Mouse (Mus musculus) urinary bladder, adult 2 months (tissue): ENCODE results near the gene Cfap77. TPM values are rescaled to one million over a fixed set of nuclear protein-coding genes. Genes with fewer than 3 reads are reported as not detected.

Source experiments
- DNase-seq: peaks from one replicate; pipeline ENCODE4 v3.0.0; 2022; ENCODE audit warnings: low spot score
- polyA plus RNA-seq: library from polyadenylated mRNA; depleted of rRNA; stranded (reverse); fragments of >200 nt; gene quantifications from 2 replicates; pipeline ENCODE4 v1.2.3, GENCODE M21; 2012

Gene Cfap77
- polyA plus RNA-seq, 1 experiment = 0.06 TPM

DNA sequence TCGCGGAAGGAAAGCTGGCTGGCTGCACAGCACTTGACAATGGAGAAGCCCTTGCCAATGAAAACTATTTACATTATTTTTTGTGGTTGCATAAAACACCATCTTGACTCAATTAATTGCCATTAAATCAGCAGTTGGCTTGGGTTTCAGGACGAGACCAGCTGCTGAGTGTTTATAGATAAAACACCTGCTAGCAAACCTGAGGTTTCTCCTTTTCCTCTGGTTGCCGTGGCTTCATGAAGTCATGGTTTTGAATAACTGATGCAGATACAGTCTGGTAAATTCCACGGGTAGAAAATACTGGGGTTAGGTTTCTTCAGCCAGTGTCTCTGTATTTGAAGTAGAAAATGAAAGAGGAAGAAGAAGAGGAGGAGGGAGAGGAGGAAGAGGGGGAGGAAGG is 2.9 kb downstream of the Cfap77 start:
- no peak for DNase-seq

DNA sequence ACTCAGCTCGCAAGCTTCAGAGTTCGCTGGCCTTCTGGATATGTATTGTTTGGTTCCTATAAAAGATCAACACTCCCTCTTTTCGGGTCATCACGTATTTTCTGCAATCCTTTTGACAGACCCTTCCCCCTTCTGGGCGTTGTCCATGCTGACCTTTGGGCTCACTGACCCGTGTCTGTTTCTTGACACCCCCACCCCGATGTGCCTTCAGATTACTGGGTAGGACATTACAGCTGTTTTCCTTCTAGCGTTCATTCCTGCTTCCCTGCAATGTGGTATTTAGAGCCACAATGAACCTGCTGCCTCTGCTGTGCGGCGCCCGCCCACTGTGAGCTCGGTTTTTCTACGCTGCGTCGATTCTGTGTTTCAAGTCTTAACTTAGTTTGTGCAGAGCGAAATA is 8.7 kb downstream of the Cfap77 start:
- DNase-seq = no peak

DNA sequence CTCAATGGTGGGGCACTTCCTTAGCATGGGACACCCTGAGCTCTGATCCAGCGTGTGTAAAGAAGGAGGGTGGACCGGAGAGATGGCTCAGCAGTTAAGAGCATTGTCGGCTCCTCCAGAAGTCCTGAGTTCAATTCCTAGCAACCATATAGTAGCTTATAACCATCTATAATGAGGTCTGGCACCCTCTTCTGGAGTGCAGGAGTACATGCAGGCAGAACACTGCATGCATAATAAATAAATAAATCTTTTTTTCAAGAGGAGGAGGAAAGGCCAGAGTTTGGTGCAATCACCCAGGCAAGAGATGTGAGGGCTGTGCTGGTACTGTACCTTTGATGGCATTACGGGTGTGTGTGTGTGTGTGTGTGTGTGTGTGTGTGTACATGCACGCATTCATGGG is 12.7 kb downstream of the Cfap77 start:
- DNase-seq = no peak

DNA sequence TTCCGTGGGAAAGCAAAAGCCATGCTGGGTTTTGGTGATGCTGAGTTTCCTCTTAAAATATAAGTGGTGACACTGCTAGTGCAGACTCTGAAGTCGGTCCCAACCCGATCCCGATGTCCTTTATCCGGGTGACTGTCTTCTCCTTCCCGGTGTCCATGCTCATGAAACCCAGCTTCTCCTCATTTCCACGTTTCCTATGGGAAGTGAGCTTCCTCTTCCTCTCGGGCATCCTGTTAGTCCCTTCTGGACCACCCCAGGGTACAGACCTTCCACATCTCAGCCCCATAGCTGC is 13.4 kb downstream of the Cfap77 start:
- DNase-seq = no peak

DNA sequence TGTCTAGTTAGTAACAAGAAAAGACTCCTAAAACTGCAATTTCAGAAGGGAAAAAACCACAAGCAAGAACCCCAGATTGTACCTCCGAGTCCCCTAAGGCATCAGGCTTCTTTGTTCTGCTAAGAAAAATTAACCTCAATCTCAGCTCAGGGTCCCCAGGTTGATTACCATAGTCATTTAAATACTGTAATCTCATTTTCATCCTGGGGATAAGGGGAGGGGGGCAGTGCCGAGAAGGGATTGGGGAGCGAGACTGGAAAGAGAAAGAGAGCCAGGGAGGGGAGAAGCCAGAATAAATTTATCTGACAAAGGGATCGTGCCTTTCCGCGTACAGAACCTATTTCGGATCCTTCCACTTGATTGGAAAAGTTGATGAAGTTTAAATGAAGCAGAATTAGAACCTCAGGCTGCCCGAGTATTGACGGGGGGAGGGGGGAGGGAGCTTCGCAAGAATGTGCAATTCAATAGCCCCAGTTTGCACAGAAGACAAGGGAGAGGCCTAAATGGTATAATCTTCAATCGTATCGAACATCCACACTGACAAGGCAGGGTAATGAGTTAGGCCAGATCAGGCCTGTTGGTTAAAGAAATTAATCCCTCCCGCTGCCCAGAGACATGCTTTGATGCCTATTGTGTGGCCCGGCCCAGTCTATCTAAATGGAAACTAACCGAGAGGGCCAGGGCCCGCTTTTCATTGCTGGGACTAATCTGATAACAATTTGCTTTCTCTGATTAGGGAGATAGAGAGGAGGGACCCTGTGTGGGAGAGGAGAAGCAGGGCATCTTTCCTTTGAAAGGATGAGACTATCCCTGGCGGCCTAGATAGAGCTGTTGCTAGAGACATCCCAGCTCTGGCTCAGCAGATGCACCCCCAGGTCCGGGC is 14.0 kb downstream of the Cfap77 start:
- DNase-seq = no peak

DNA sequence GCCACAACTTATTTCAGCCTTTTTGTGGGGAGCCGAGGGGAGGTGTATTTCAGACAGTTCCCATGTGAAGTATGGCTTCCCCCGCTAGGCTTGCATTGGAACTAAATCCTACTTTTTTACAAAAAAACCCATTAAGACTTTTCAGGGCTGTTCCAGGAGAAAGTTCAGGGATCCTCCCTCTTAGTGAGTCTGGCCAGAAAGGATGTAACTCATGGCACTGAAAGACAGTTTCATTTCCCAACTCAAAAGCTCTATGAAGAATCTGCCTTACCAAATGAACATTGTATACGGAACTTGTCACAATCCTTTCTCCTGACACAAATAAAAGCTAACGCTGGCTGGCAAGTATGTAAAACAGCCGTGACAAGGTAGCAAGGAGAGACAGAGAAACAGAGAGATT is 15.1 kb downstream of the Cfap77 start:
- no peak for DNase-seq

DNA sequence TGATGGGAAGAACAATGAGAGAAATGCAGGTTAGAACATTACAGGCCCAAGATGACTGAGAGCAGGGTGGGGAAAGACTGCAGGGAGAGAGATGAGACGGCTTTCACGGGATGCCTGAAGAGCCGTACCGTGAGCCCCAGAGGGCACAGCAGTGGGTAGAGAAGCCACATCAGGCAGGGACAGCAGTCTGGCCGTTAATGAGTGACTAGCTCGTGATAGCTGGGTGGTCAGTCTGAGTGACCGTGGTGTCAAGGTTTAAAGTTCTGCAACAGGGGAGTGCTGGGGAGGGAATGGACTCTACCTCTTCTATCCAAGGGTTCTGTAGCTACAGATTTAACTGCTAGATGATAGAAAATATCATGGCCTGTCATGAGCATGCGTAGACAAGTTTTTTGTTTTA is 19.2 kb downstream of the Cfap77 start:
- DNase-seq = no peak

DNA sequence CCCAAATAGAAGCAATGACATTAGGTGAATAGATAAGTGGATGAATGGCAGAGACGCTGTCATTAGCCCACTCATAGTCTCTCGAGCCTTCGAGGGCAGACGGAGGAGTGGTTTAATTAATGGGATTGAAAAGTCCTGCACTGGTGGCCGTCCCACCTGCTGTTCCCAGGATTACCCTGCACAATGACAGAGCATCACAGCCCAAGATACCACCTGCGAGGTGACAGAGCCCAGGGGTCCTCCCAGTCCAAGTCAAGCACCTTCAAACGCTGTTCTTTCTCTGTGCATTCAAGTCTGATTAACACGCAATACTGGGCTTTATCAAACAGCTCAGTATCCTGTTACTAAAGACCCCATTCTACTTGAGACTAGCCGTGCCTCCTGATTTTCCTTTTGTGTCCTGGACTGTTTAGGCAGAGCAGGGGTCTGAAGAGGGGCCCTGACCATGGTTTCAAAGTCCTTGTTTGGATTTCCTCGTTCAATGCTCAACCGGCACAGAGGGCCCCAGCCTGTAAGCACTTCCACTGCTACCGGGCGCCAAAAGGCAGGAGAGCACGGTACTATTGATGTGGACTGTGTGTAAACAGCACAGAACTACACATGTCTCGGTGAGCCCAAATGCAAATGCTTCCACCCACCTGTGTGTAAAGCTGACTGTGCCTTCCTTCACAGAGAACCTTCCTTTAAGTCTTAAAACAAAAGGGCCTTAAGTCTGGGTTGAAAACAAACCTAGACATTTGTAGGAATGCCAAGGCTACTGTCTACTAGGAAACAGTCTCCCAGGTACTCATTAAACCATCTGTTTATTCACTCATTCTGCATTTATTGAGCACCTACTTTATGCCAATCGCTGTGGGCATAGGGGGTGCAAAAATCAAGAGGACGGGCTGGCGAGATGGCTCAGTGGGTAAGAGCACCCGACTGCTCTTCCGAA is 20.1 kb downstream of the Cfap77 start:
- DNase-seq = no peak

DNA sequence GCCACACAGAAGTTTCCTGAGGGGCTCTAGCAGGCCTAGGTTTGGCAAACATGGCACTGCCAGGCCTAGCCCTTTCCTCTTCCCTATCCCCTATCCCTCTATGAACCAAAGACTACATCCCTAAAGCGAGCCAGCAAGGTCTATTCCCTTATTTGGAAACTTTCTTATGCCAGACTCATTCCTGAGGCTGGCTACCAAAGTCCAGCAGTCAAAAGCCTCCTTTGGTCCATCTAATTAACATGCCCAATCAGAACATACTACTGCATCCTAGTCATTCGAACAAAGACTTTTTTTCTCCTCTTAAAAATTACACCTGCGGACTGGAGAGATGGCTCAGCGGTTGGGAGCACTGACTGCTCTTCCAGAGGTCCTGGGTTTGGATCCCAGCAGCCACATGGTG is 22.9 kb downstream of the Cfap77 start:
- no peak for DNase-seq

DNA sequence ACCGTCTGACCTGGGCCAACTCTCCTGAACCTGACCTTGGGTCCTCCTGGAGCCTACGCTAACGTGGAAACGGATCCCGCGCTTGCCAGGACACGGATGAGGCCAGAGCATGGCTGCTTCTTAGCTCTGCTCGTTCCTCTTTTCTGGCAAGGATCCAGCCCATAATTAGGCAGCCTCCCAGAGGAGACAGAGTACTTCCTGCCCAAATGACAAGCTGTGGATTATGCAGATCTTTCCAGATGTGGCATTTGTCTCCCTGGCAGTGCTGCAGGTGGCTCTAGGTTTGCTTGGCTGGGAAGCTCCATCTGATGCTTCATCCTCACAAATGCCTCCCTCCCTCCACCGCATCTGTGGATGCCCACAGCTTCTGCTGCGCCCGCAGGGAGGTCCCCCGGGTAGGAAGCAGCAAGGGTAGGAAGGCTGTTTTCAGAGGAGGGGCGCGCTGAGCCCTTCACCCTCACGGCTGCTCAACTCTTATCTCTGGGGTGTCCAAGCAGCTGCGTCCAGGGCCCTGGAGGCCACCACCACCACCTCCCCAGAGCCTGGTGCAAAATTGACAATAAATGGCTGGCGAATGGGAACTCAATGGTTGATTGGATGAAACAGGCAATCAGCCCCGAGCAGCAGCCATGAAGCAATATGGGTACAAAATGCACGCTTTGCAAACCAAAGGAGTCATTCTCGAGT is 24.7 kb downstream of the Cfap77 start:
- DNase-seq = no peak

DNA sequence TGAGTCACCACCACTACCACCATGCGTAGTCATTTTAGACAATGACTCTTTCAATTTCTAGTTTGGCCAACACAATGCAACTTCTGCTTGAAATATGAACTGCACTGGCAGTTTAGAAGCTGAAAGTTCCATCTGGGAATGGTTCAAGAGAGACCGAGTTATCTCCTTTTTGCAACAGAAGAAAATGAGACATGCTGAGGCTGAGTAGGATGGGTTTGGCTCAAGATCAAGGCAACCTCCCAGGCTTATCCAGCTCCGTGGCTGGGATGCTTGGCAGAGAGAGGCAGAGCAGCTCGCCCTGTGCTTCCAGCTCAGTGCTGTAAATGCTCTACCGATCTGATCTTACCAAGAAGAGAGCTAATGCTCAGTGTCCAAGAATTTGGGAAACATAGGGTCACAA is 29.6 kb downstream of the Cfap77 start:
- DNase-seq = no peak

DNA sequence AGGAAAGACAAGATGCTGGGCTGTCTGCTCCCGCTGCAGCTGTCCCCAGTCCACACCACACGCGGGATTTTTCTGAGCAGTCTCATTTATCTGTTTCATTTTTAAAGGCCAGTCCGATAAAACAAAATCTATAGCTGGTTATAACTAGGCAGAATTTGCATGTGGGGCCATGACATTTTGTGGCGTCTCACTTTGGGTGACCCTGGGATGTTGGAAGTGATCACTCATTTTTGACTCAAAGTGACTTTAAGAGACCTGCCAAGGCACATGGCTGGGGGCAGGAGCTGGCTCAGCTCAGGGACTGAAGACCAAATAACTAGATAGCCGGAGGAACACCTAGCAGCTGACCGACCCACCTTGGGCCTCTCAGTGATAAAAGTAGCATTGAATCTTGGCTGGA is 31.9 kb downstream of the Cfap77 start:
- DNase-seq = no peak

DNA sequence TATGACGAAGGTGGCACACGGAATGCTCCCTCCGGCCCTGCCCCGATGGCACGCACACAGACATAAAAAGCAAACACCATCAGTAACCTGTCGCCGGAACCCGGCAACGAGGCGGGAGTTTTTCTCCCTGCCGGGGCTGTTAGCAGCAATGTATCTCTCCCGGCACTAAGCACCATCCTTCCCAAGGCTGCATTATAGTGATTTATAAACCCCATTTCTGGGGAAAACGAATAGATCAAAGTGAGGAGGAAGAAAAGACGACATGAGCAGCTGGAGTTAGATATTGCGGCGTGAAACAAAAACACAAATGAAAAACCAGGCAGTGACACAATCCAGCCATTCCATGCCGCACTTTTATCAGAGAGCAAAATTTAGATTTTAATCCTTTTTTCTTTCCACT is 33.8 kb downstream of the Cfap77 start:
- DNase-seq = no peak

DNA sequence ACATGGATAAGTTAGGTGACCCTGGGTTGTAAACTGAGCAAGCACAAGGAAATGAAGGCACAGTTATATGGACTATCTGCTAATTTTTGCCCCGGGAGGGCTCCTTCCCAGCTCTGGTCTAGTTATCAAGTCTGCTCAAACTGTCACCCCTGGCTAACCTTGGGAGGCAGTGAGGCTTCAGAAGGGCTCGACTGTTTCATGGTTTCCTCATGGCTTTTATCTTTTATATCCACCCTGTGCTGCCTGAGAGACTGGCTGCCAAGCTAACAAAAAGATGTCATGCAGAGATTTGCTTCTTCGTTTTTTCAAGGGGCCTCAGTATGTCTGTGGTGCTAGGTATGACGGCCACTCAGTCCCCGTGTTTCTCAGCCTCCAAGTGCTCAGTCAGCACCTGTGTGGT is 36.2 kb downstream of the Cfap77 start:
- no peak for DNase-seq

DNA sequence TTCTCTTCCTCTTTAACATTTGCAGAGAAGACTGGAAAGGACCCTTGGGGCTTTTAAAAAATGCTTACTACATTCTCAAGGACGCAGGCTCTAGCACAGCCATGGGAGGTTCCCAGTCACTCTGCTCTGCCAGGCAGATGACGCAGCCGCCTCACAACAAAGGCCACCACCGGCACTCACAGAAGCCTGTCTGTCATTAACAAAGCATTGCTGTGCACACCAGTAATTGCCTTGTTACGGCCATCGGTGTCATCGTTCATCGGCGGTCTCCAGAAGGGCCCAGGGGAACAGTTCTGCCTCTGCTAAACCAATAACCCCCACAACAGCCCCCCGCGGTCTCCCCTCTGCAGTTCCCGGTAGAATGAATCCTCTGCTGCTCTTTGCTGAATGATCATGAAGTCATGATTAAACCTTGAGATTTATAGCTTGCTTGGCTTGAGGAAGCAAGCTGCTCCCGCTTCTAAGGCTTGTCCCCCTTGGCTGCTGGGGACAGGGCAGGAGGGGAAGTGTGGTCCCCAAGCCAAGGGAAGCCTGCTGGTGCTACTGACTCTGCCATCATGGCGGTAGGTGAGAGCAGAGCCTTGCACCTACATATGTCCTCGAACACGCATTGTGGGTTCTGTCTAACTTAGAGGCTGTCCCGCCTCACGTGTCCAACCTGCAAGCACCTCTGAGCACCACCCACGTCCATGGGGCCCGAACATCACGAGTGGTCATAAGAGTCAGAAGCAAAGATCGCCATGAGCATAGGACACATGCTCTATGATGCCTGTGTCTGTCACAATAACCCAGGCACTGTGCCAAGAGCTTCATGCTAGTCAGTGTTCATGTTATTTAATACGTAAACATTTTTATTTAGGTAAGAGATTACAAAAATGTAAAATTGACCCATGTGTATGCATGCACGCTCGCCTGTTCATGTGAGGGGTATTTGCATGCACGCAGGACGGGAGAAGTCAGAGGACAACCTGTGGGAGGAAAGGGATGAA is 38.0 kb downstream of the Cfap77 start:
- DNase-seq = no peak

DNA sequence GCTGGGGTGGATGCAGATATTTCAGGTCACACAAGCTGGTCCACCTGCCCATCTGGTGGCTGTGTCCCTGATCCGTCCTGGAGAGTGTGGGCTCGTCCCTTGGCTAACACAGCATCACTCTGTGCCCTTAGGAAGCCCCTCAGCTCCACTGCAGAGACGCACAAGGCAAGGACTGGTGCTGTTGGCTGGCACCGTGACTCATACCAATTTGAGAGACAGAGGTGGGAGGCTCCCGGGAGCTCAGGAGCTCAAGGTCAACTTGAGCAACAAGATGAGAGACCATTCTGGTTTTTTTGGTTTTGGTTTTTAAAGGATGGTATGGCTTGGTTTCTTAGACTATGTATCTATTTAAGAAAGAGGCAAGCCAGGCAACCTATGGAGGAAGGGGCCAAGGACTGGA is 42.3 kb downstream of the Cfap77 start:
- no peak for DNase-seq

DNA sequence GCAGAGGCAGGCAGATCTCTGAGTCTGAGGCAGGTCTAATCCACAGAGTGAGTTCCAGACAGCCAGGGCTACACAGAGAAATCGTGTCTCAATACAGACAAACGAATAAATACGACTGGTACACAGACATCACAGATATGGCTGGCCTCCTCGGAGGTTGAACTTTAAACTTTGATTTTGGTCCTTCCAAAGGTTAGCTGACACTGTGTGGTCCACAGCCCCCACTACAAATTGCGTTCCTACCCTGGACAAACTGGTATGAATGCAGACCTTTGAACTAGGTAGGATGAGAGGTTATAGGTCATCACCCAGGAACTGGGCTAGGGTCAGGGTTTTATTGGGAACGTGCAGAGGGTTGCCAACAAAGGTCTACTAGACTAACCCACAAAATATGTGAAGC is 47.2 kb downstream of the Cfap77 start:
- DNase-seq = no peak

DNA sequence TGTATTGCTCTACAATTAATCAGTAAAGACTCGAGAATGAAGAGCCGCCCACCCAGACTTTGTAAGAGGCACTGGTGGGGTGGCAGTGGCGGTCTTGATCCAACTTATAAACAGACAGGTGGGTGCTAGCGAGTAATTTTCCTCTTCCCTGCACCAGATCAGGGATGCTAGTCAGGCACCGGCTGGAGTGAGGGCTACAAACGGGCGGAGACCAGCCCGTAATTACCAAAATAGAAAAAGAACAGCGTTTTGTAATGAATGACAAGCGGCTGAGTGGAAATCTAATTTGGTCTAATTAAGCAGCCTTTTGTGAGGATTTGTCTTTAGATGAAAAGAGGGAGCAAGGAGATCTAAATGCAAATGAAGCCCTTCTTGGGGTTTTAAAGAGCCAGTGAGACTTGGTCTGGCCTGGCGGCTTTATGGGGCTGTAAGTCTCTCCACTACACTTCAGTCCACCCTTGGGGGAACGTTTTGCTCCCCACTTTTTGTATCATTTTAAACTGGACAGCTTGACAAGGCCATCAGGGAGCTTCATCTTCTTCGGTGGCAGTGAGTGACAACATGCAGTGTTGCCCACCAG is 48.3 kb downstream of the Cfap77 start:
- no peak for DNase-seq

DNA sequence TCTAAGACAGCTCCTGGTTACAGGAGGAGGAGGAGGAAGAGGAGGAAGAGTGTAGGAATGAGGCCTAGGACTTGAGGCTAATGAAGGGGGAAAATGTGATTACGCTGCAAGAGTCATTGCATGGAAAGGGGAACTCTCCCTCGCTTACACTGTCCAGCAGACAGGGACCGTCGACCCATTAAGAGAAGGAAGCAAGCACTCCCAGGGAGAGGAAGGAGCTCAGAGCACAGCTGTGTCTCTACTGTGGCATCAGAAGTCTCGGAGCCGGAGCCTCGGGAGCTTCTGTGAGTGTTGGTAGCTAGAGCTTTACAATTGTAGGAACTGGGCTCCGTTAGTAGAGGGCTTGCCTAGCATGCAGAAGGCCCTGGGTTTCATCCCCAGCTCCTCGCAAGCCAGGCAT is 50.8 kb downstream of the Cfap77 start:
- no peak for DNase-seq

DNA sequence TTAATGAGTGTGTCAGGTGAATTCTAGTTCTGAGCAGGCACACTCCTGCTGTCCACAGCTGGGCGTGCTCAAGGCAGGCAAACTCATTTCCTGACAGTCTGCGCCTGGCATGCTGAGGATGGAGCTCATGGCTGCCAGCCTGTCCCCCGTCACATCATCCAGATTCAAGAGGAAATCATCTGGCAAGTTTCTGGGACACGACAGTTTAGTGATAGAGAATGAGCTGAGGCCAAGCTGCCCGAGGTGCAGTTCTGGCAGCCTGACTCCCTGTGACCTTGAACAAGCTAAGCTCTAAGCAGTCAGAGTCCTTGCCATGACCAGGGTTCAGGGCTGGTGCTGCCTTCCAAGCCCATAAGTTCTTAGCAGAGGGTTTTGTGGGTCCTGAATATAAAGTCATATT is 56.6 kb downstream of the Cfap77 start:
- DNase-seq = no peak
